9 mouse cellular contexts compared by ENCODE assay signal in genomic region chr5:64992540-64992939, GRCm38 (mm10). TPM values are rescaled to one million over a fixed set of nuclear protein-coding genes. Genes with fewer than 3 reads are reported as not detected.
DNase-seq lines count a peak whose midpoint lies in the region.
"Had no signal": no experiment of that assay in that cellular context is flagged by ENCODE, and none has a peak within 500 bp of the region (broad histone marks: within the 10 kb centered on the region; RNA-seq: fewer than 3 reads in every experiment).

No protein-coding gene starts in this region.

- intact Hi-C loops in heart, postnatal 10 days (cut with DNase I) = no loop called here

- peak; percentile 13 to 19 for DNase-seq in heart, postnatal 10 days
- DNase-seq in heart, adult 11 months = no peak
- peak; percentile 14 for DNase-seq in urinary bladder, postnatal 14 days (ENCODE audit: low spot score)
- DNase-seq in urinary bladder, postnatal 4 days (ENCODE audit: low spot score in 2 of 2) = no peak
- peak; percentile 50 for DNase-seq in induced T-regulatory cell, adult 2 months (ENCODE audit: low read depth)
- DNase-seq in thymus, postnatal 14 days = no peak
- DNase-seq in embryo, embryonic 9.5 days (ENCODE audit: extremely low spot score) = no peak
- DNase-seq: gastrocnemius, postnatal 25 days; left cerebral cortex, postnatal 4 days had no signal

RNA-seq across cellular contexts. Expression of gene Fam114a1, which starts 22.7 kb away (rescaled TPM):
- 10 to 100 TPM; 28.2 to 39.4 TPM for total RNA-seq in heart, postnatal 10 days (2021)

RNA-seq across cellular contexts. Expression of gene Tlr6, which starts 32.6 kb away (rescaled TPM):
- 1 to 10 TPM; 1.2 to 2.0 TPM for total RNA-seq in heart, postnatal 10 days (2021)

RNA-seq across cellular contexts. Expression of gene Tlr1, which starts 59.2 kb away (rescaled TPM):
- total RNA-seq in heart, postnatal 10 days (2021) = under 1 TPM; 0.34 to 0.67 TPM

Comparison
In these comparisons a context has a peak if more than half of its experiments do, and no peak if none do; other contexts are left out.
1. DNase-seq: peak in heart, postnatal 10 days (2 of 2), urinary bladder, postnatal 14 days (single experiment) and induced T-regulatory cell, adult 2 months (single experiment); none in heart, adult 11 months (single experiment), urinary bladder, postnatal 4 days (0 of 2), thymus, postnatal 14 days (single experiment) and embryo, embryonic 9.5 days (single experiment).